19 mouse cellular contexts compared by ENCODE assay signal in genomic region chr6:129644054-129644453, GRCm38 (mm10). TPM values are rescaled to one million over a fixed set of nuclear protein-coding genes. Genes with fewer than 3 reads are reported as not detected.
DNase-seq lines count a peak whose midpoint lies in the region; ATAC-seq lines count a peak whose summit lies in the region.
"Not testable (repeated sequence)": the region's sequence is repeated elsewhere in the genome, so short reads cannot be mapped to it uniquely, and the experiment has no call there.
"Had no signal": no experiment of that assay in that cellular context is flagged by ENCODE, and none has a peak within 500 bp of the region (broad histone marks: within the 10 kb centered on the region; RNA-seq: fewer than 3 reads in every experiment).

No protein-coding gene starts in this region.

- DNase-seq in limb, embryonic 11.5 days (ENCODE audit: low spot score): not testable (repeated sequence)

- not testable (repeated sequence) for H3K9ac ChIP-seq in limb, embryonic 11.5 days (ENCODE audit: low read length)

- not testable (repeated sequence) for H3K27ac ChIP-seq in limb, embryonic 11.5 days (replicated peaks; ENCODE audit: low read depth, low read length)

- H3K27me3 ChIP-seq in limb, embryonic 11.5 days (ENCODE audit: control insufficient read depth, insufficient read depth, low read length): not testable (repeated sequence)

- H3K9me3 ChIP-seq in limb, embryonic 11.5 days (ENCODE audit: control insufficient read depth, low read length): not testable (repeated sequence)

- ATAC-seq in limb, embryonic 11.5 days (ENCODE audit: insufficient number of reproducible peaks, low FRiP score, low TSS enrichment, low read depth): 0 out of 2 replicates have a peak, but pooled peaks have one; percentile 13
- peak; percentile 52 for ATAC-seq in megakaryocyte, adult 5-6 weeks (ENCODE audit: poor library complexity, severe bottlenecking)
- peak; percentile 59 for ATAC-seq in monocyte, adult 5-6 weeks (replicated peaks; ENCODE audit: insufficient number of reproducible peaks, low FRiP score, low TSS enrichment, poor library complexity, severe bottlenecking)

- not testable (repeated sequence) for H3K4me3 ChIP-seq in limb, embryonic 11.5 days (ENCODE audit: low read depth, low read length)

- H3K4me2 ChIP-seq in limb, embryonic 11.5 days (ENCODE audit: low read depth, severe bottlenecking): not testable (repeated sequence)

- not testable (repeated sequence) for H3K4me1 ChIP-seq in limb, embryonic 11.5 days (ENCODE audit: control insufficient read depth, insufficient read depth, low read length)

- 43% methylated on average over 1 of the region's 3 CpGs for WGBS in limb, embryonic 11.5 days

- H3K36me3 ChIP-seq in limb, embryonic 11.5 days (ENCODE audit: control insufficient read depth, insufficient read depth, low read length): not testable (repeated sequence)

RNA-seq across cellular contexts. Expression of gene Klrc3, which starts 0.9 kb away (rescaled TPM):
- polyA plus RNA-seq in limb, embryonic 11.5 days (2014; fragmentation: Nextera tagmentation; extraction: Ambion mirVana): not detected in 2 replicates
- 0.29 and 1.4 TPM in 2 replicates for total RNA-seq in megakaryocyte, adult 5-6 weeks (2015)
- total RNA-seq in megakaryocyte, adult 5-6 weeks (2017): not detected in 2 replicates
- 10.2 to 77.0 TPM (median 14.9 TPM) in 3 replicates for total RNA-seq in monocyte, adult 5-6 weeks (2017)
- total RNA-seq: adrenal gland, adult 2 months; adrenal gland, adult 8-10 months; adrenal gland, postnatal 10 days; adrenal gland, postnatal 14 days; adrenal gland, postnatal 25 days; adrenal gland, postnatal 36 days; adrenal gland, postnatal 4 days; CH12.LX; ES-E14; MEL had no signal
- polyA plus RNA-seq: activated CD4-positive, CD25-positive, alpha-beta regulatory T cell, adult 4 months; adrenal gland, adult 2 months; brain, embryonic 14.5 days; C2C12; CD4-positive, CD25-positive, alpha-beta regulatory T cell, adult 4 months; G1E; Patski had no signal

RNA-seq across cellular contexts. Expression of gene Klrc2, which starts 16.4 kb away (rescaled TPM):
- not detected in 2 replicates for polyA plus RNA-seq in limb, embryonic 11.5 days (2014; fragmentation: Nextera tagmentation; extraction: Ambion mirVana)
- 2.4 and 4.2 TPM in 2 replicates for total RNA-seq in megakaryocyte, adult 5-6 weeks (2015)
- total RNA-seq in megakaryocyte, adult 5-6 weeks (2017): 2.7 and 5.2 TPM in 2 replicates
- 92.3 to 435 TPM (median 102 TPM) in 3 replicates for total RNA-seq in monocyte, adult 5-6 weeks (2017)
- total RNA-seq: adrenal gland, postnatal 10 days; adrenal gland, postnatal 14 days; adrenal gland, postnatal 25 days; adrenal gland, postnatal 36 days; adrenal gland, postnatal 4 days; CH12.LX; ES-E14; MEL had no signal
- polyA plus RNA-seq: adrenal gland, adult 2 months; brain, embryonic 14.5 days; C2C12; G1E; Patski had no signal

RNA-seq across cellular contexts. Expression of gene Klrk1, which starts 20.4 kb away (rescaled TPM):
- polyA plus RNA-seq in limb, embryonic 11.5 days (2014; fragmentation: Nextera tagmentation; extraction: Ambion mirVana): not detected in 2 replicates
- 22.0 and 28.7 TPM in 2 replicates for total RNA-seq in megakaryocyte, adult 5-6 weeks (2015)
- total RNA-seq in megakaryocyte, adult 5-6 weeks (2017): 19.9 and 34.0 TPM in 2 replicates
- 316 to 1,130 TPM (median 336 TPM) in 3 replicates for total RNA-seq in monocyte, adult 5-6 weeks (2017)
- total RNA-seq: adrenal gland, postnatal 14 days; adrenal gland, postnatal 25 days; CH12.LX; ES-E14; MEL had no signal
- polyA plus RNA-seq: adrenal gland, adult 2 months; brain, embryonic 14.5 days; C2C12; G1E; Patski had no signal

RNA-seq across cellular contexts. Expression of gene Klrc1, which starts 34.7 kb away (rescaled TPM):
- polyA plus RNA-seq in limb, embryonic 11.5 days (2014; fragmentation: Nextera tagmentation; extraction: Ambion mirVana): not detected in 2 replicates
- 4.3 and 7.1 TPM in 2 replicates for total RNA-seq in megakaryocyte, adult 5-6 weeks (2015)
- 6.6 and 17.9 TPM in 2 replicates for total RNA-seq in megakaryocyte, adult 5-6 weeks (2017)
- total RNA-seq in monocyte, adult 5-6 weeks (2017): 135 to 407 TPM (median 135 TPM) in 3 replicates
- total RNA-seq: adrenal gland, adult 2 months; adrenal gland, postnatal 14 days; adrenal gland, postnatal 25 days; adrenal gland, postnatal 36 days; CH12.LX; ES-E14; G1E; MEL had no signal
- polyA plus RNA-seq: brain, embryonic 14.5 days; C2C12; G1E; Patski had no signal

RNA-seq across cellular contexts. Expression of gene Klrd1, which starts 52.5 kb away (rescaled TPM):
- not detected in 2 replicates for polyA plus RNA-seq in limb, embryonic 11.5 days (2014; fragmentation: Nextera tagmentation; extraction: Ambion mirVana)
- total RNA-seq in megakaryocyte, adult 5-6 weeks (2015): 20.4 and 41.6 TPM in 2 replicates
- 14.1 and 18.1 TPM in 2 replicates for total RNA-seq in megakaryocyte, adult 5-6 weeks (2017)
- 278 to 891 TPM (median 296 TPM) in 3 replicates for total RNA-seq in monocyte, adult 5-6 weeks (2017)
- total RNA-seq: adrenal gland, postnatal 14 days; adrenal gland, postnatal 25 days; adrenal gland, postnatal 36 days; CH12.LX; ES-E14; G1E; MEL had no signal
- polyA plus RNA-seq: C2C12; CD4-positive, CD25-positive, alpha-beta regulatory T cell, adult 4 months; G1E; Patski had no signal

Comparison
In these comparisons a context has a peak if more than half of its experiments do, and no peak if none do; other contexts are left out.
1. RNA of gene Klrc2, which starts 16.4 kb away (total RNA-seq): 92.3 to 435 TPM in monocyte, adult 5-6 weeks; 2.4 to 5.2 TPM in megakaryocyte, adult 5-6 weeks; every median in the first group is over 10 times any median in the second.
2. Peak in every context shown above with its lines, with median percentiles within 50 percentile points of each other: ATAC-seq.